Mouse (Mus musculus) hindbrain, embryonic 14.5 days (tissue): ENCODE results near the gene Poc1b. TPM values are rescaled to one million over a fixed set of nuclear protein-coding genes. Genes with fewer than 3 reads are reported as not detected.

Source experiments
- ATAC-seq: fragments of 200-750 bp; cut with Nextera tagmentation; 2 replicates; pipeline ENCODE4 v1.8.0; 2017; ENCODE audit warnings: moderate number of reproducible peaks, mild to moderate bottlenecking, moderate TSS enrichment, moderate library complexity; ENCODE audit not compliant: low FRiP score
- DNase-seq: peaks from one replicate; pipeline ENCODE4 v3.0.0-alpha.2; 2015; ENCODE audit warnings: low spot score
- H3K27ac ChIP-seq: fragments of 300-500 bp; sonication (generic); 2 replicates; pipeline ENCODE4 v1.5.1; 2014; ENCODE audit warnings: mild to moderate bottlenecking, moderate library complexity
- H3K27me3 ChIP-seq: fragments of 300-500 bp; sonication (generic); 2 replicates; pipeline ENCODE4 v1.6.1; 2014; ENCODE audit warnings: mild to moderate bottlenecking, low read length, mixed read lengths; ENCODE audit not compliant: control insufficient read depth, insufficient read depth
- H3K36me3 ChIP-seq: fragments of 300-500 bp; sonication (generic); replicated peaks from 2 replicates; pipeline ENCODE4 v1.6.1; 2014; ENCODE audit not compliant: control insufficient read depth, insufficient read depth
- H3K4me1 ChIP-seq: fragments of 300-500 bp; sonication (generic); replicated peaks from 2 replicates; pipeline ENCODE4 v1.6.1; 2014; ENCODE audit warnings: antibody characterized with exemption, low read length, mixed read lengths; ENCODE audit not compliant: control insufficient read depth, insufficient read depth
- H3K4me2 ChIP-seq: fragments of 300-500 bp; sonication (generic); replicated peaks from 2 replicates; pipeline ENCODE4 v1.6.1; 2014; ENCODE audit warnings: mild to moderate bottlenecking, moderate library complexity
- H3K4me3 ChIP-seq: fragments of 300-500 bp; sonication (generic); replicated peaks from 2 replicates; pipeline ENCODE4 v1.5.1; 2014; ENCODE audit warnings: mild to moderate bottlenecking, low read length
- H3K9ac ChIP-seq: fragments of 300-500 bp; sonication (generic); 2 replicates; pipeline ENCODE4 v1.6.1; 2014
- H3K9me3 ChIP-seq: fragments of 300-500 bp; sonication (generic); 2 replicates; pipeline ENCODE4 v1.6.1; 2016; ENCODE audit warnings: low read length; ENCODE audit not compliant: control insufficient read depth
- WGBS: fragments of 180-500 bp; shearing (Covaris S2); extraction: QIAGEN DNeasy Blood & Tissue Kit; methylation state at CpG from one replicate; pipeline ENCODE4 v1.1.7; 2014; 5-methylcytosine and 5-hydroxymethylcytosine counted together
- polyA plus RNA-seq: library from polyadenylated mRNA; unstranded; fragments of >200 nt; fragmentation: Nextera tagmentation; extraction: Ambion mirVana; gene quantifications from 2 replicates; pipeline ENCODE4 v1.2.1, GENCODE M21; 2014

The Poc1b gene
- polyA plus RNA-seq, 1 experiment from 2014 or later: 12.5 TPM

DNA sequence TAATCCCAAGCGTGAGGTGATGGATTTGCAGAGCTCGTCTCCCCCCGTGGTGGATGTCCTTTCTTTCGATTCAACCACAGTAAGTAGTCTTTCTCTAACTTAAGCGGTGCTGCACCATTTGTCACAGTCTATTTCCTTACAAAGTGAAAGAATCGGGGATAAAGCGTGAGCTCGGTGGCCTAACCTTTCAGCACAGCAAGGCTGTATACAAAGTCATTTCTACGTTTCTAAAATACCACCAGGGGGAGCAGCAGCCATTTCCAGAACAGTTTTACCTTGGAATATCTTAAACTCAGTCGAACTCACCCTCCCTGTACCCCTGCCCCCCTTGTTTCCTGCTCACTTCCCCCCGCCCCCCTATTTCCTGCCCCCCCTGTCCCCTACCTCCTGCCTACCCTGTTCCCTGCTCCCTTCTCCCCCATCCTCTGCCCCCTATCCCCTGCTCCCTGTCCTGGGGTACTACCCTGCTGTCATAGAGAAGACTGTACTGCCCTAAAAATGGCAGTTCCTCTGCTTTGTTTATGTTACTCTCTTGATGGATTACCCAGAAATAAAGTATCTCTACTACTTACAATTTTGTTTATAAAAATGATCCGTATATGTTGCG is 58.1 kb downstream of the Poc1b start:
- ATAC-seq: peak; percentile 79; the same call in 1 of the 2 replicates

GRCm38 (mm10) chr10:99165751-99166282 is 59.0 kb downstream of the Poc1b start:
- no peaks in the 10 kb centered on the region for H3K27me3 ChIP-seq
- 77% methylated on average over 7 of the region's 7 CpGs for WGBS
- no peaks in the 10 kb centered on the region for H3K4me1 ChIP-seq

More for the DNA sequence above, 58.1 kb downstream of the Poc1b start:
- whole genome bisulfite sequencing: 32% methylated on average over 13 of the region's 13 CpGs
- peak; percentile 81 for DNase-seq
- Histone ChIP-seq H3K27me3 (no peaks in the 10 kb centered on the region), H3K9me3 (no peaks in the 10 kb centered on the region), H3K4me3 (no peak overlapping the region), H3K4me2 (peak overlapping the region; percentile 20; the same call in 1 of the 2 replicates), H3K9ac (no peak overlapping the region), H3K36me3 (peaks cover 3% of the 10 kb centered on the region; the same call in 1 of the 2 replicates), H3K4me1 (no peaks in the 10 kb centered on the region), H3K27ac (no peak overlapping the region)

DNA sequence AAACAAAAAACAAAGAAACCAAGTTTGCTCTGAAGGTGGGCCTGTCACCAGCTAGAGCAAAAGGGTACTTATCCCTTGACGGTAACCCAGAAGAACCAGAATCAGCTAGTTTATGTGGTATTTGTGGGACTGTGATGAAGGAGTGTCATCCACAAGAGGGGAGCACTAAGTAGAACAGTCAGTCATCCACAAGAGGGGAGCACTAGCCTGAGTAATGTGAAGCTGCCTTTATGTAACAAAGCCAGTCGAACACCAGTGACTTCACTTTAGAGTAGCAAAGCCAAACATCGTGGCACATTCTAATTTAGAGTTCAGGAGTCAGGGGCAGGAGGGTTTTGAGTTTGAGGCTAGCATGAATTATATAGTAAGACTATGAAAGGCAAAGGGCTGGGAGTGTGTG is 59.6 kb downstream of the Poc1b start:
- ATAC-seq: no peak
- 79% methylated on average over 3 of the region's 3 CpGs for WGBS
- no peaks in the 10 kb centered on the region for H3K36me3 ChIP-seq
- H3K4me2 ChIP-seq: no peak overlapping the region
- no peaks in the 10 kb centered on the region for H3K9me3 ChIP-seq
- H3K9ac ChIP-seq: no peak overlapping the region
- no peak overlapping the region for H3K27ac ChIP-seq
- no peaks in the 10 kb centered on the region for H3K27me3 ChIP-seq
- no peaks in the 10 kb centered on the region for H3K4me1 ChIP-seq
- H3K4me3 ChIP-seq: no peak overlapping the region
- no peak for DNase-seq

More at GRCm38 (mm10) chr10:99165751-99166282, 59.0 kb downstream of the Poc1b start:
- DNase-seq (no peak), ATAC-seq (no peak)
- Histone ChIP-seq H3K9ac (no peak overlapping the region), H3K36me3 (no peaks in the 10 kb centered on the region), H3K27ac (no peak overlapping the region), H3K4me3 (no peak overlapping the region), H3K9me3 (no peaks in the 10 kb centered on the region), H3K4me2 (no peak overlapping the region)

GRCm38 (mm10) chr10:99168404-99168803 is 61.6 kb downstream of the Poc1b start:
- WGBS: 70% methylated on average over 6 of the region's 6 CpGs
- Histone ChIP-seq H3K9me3 (no peaks in the 10 kb centered on the region), H3K4me1 (no peaks in the 10 kb centered on the region; the same call in 1 of the 2 replicates), H3K4me2 (no peak overlapping the region), H3K27me3 (no peaks in the 10 kb centered on the region), H3K36me3 (no peaks in the 10 kb centered on the region), H3K27ac (no peak overlapping the region), H3K9ac (no peak overlapping the region), H3K4me3 (no peak overlapping the region)
- ATAC-seq (no peak), DNase-seq (no peak)

DNA sequence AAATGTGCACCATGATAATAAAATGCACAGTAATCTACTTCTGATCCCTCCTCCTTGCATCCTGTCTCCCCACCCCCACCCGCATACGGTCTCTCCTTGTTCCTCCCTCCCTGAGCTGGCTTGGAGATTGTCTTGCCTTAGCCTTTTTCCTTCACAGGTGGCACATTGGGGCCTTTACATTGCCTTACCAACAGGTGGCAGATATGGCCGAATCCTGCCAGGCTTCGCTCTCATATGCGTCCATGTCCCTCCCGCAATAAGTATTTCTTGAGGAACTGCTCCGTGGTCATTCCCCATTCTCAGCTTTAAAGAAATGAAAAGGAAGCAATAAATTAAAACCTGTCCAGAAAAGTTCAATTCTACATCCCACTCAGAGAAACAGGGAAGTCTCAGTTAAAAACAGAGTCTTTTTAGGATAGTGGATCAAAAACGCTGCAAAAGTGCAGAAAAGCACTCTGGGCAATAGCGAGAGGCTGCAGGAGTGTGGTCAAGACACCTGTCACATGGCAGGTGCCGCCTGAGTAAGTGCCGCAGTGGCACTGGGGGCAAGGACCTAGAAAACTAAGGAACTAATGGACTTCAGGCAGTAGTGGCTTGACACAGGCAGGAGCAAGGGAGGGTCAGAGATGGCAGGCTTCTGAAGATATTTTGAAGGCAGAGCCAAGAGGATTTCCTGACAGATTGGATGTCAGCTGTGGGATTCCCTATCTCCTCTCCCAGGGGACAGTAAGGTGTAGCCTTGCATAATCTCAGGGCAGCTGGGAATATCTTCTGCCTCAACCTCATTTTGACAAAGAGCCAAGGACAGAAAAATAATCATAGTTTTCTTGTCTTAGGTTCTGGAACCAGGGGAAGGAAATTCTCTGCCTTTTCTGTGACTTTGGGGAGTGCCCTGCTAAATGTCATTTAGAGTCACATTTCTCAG is 62.3 kb downstream of the Poc1b start:
- Histone ChIP-seq H3K4me2 (no peak overlapping the region), H3K9ac (no peak overlapping the region), H3K27ac (no peak overlapping the region), H3K9me3 (no peaks in the 10 kb centered on the region), H3K27me3 (no peaks in the 10 kb centered on the region), H3K4me3 (no peak overlapping the region), H3K4me1 (no peaks in the 10 kb centered on the region; the same call in 1 of the 2 replicates), H3K36me3 (no peaks in the 10 kb centered on the region)
- ATAC-seq (no peak), DNase-seq (no peak)
- 87% methylated on average over 11 of the region's 11 CpGs for WGBS

DNA sequence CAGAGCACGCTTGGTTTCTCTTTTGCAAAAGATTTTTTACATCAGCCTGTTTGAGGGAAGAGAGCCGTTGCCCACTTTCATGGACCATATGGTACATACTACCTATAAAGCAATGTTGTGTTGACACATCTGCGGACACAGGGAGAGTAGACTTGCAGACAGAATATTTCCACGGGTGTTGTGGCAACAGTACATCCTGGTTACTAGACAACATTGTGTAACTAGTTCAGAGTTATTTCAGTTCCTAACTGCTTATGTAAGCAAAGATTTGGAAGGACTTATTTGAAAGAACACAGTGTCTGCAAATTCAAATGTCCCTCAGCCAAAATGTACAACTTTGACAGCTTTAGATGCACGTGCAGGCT is 62.9 kb downstream of the Poc1b start:
- Histone ChIP-seq H3K9me3 (no peaks in the 10 kb centered on the region), H3K9ac (no peak overlapping the region), H3K27ac (no peak overlapping the region), H3K4me3 (no peak overlapping the region), H3K27me3 (no peaks in the 10 kb centered on the region), H3K36me3 (no peaks in the 10 kb centered on the region), H3K4me1 (no peaks in the 10 kb centered on the region; the same call in 1 of the 2 replicates), H3K4me2 (no peak overlapping the region)
- DNase-seq (no peak), ATAC-seq (no peak)
- 92% methylated on average over 5 of the region's 5 CpGs for WGBS

- Histone ChIP-seq H3K36me3 (no peaks in the 10 kb centered on the region; the same call in 1 of the 2 replicates), H3K9ac (no peak overlapping the region), H3K4me1 (no peaks in the 10 kb centered on the region; the same call in 1 of the 2 replicates), H3K27ac (0 out of 2 replicates have a peak overlapping the region, but pooled peaks have one; percentile 0), H3K27me3 (no peaks in the 10 kb centered on the region), H3K9me3 (no peaks in the 10 kb centered on the region), H3K4me3 (no peak overlapping the region), H3K4me2 (no peak overlapping the region; the same call in 1 of the 2 replicates)
- WGBS: 20% methylated on average over 12 of the region's 12 CpGs
- peak; percentile 71; the same call in 1 of the 2 replicates for ATAC-seq
- no peak for DNase-seq
Observed at GRCm38 (mm10) chr10:99171961-99172497, 65.2 kb downstream of the Poc1b start.

- H3K4me2 ChIP-seq: no peak overlapping the region
- no peak overlapping the region for H3K4me3 ChIP-seq
- H3K27ac ChIP-seq: no peak overlapping the region
- WGBS: 47% methylated on average over 7 of the region's 7 CpGs
- no peak for ATAC-seq
- H3K9ac ChIP-seq: no peak overlapping the region
- H3K9me3 ChIP-seq: no peaks in the 10 kb centered on the region
- H3K36me3 ChIP-seq: no peaks in the 10 kb centered on the region; the same call in 1 of the 2 replicates
- no peaks in the 10 kb centered on the region; the same call in 1 of the 2 replicates for H3K4me1 ChIP-seq
- DNase-seq: no peak
- H3K27me3 ChIP-seq: no peaks in the 10 kb centered on the region
Observed at GRCm38 (mm10) chr10:99172906-99173507, 66.2 kb downstream of the Poc1b start.
